Mouse (Mus musculus): ENCODE results near the gene Pgap1. TPM values are rescaled to one million over a fixed set of nuclear protein-coding genes. Genes with fewer than 3 reads are reported as not detected.

Gene Pgap1
- polyA plus RNA-seq, 3 experiments from 2014 or later, result 8.0 to 14.7 (median 9.6) TPM

DNA sequence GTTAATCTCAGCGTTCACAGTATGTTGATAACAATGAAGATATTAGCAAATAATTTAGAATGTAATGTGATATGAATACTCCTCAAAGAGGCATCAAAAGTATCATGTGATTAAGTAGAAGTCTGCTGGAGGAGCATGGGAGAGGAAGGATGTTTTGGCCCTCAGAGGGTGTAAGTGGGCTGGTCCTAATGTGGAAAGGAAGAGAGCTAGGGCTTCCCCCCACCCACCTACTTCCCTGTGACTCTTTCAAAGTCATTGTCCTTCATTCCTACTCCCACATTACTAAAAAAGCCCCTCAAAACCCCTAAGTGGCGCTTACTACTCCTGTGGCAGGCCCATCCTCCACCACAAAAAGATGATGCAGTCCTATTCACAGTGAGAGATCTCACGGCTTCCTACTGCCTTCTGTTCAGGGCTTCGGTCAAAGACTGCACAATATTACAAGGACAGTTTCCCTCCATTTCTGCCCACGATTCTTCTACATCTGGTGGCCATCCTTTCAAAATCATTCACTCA, 37.4 kb downstream of the Pgap1 start:
- ATAC-seq, result peak; percentile 69

DNA sequence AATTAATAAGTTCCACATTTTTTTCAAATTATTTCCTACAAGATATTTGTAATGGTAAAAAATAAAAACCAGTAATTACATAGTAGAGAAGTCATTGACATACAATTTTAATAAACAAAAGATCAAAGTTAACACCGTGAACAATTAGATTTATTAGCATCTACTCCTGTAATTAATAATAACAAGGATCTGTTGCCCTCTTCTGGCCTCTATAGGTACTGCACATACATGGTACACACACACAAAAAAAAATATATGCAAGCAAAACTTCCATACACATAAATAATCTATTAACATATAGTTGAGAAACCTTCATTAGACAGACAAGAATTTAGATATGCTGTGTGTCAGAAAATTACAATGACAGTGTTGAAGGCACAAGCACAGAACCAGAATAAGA, 43.6 kb downstream of the Pgap1 start:
- no peak for ATAC-seq

DNA sequence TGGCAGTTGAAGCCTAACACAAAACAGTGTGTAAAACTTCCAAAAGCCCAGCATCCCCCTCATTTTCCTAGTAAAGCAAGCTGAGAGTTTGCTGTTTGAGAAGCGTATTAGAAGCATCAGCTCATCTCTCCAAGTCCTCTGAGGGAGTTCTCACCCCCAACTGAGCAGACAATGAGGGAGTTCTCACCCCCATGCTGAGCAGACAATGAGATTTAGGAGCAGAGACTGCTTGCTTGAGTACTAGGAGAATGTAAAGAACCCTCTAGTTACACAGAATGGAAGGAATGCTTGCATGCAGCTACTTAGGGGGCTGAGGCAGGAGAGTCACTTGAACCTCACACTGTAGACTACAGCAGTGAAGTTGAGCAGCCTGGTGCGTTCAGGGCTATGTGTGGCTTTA, 59.0 kb downstream of the Pgap1 start:
- ATAC-seq, result no peak

DNA sequence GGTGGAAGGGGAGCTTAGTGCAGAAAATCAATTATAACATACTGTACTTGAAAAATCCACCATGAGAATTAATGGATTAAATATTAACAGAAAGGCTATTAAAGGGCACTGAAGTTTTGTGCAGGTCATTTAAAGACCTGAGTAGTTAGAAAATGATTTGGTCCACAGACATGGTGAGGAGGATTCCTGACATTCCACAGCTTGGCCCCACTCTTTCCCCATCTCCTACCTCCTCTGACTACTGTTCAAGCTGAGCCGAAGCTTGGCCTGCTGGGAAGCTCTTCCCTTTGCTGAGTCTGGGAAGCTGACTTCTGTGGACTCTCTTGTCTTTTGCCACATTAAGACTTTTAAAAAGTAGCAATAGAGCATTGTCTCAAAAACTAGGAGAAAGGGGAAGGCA, 61.2 kb downstream of the Pgap1 start:
- ATAC-seq, result no peak

DNA sequence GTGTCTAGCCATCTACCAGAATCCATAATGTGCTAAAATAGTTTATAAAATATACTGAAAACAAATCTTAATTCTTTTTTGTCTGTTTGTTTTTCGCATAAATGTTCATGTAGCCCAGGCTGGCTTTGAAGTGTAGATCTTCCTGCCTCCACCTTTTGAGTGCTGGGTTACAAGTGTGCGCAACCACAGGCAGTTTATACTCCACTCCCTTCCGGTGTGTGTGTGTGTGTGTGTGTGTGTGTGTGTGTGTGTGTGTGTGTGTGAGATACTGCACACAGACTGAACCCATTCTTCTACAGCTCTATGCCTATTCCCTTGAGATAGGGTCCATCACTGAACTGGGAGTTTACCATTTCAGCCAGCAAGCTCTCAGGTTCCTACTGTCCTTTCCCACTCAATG, 64.0 kb downstream of the Pgap1 start:
- ATAC-seq, result peak; percentile 63

DNA sequence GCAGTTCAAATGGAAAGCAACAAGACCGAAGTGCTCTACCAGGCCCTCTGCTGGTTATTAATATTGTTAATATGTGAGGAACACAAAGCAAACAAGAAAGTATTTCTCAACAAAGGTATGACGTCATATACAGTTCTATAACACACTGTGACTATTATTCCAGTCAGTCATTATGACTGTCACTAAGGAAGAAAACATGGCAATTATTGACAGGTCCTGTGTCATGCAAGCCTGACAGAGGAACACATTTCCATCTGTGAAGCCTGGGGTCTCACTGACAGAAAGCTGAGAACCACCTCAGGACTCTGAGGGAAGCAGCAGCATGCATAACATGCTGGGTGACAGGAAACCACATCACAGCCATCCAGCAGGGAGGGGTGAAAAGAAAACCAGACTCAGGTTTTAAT, 65.0 kb downstream of the Pgap1 start:
- peak; percentile 85 for ATAC-seq

DNA sequence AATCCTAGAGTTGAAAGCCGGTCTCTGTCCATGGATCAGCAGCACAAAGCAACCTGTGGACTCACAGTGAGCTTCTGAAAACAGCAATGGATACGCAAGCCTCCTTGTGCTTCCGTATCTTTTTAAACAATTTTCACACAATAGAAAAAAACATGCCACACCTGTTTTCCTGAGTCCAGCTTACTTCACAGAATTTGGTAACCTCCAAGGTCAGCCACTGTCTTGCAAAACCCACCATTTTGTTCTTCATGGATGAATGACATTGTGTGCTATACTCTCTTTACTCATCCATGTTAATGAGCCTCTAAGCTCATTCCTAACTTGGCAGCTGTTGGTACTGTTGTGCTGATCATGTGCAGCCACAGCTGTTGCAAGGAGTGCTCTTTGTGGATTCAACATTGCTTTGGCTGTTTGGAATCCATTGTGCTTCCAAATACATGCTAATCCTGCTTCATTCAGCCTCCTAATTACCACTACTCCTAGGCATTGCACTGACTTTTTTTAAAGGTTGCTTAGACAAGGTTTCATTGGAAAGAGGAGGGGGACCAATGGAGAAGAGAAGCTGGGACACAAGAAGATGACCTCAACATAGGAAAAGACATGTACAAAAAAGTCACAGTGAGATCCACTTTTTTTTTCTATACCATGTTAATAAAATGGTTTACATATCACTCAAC, 72.6 kb downstream of the Pgap1 start:
- ATAC-seq, result no peak

DNA sequence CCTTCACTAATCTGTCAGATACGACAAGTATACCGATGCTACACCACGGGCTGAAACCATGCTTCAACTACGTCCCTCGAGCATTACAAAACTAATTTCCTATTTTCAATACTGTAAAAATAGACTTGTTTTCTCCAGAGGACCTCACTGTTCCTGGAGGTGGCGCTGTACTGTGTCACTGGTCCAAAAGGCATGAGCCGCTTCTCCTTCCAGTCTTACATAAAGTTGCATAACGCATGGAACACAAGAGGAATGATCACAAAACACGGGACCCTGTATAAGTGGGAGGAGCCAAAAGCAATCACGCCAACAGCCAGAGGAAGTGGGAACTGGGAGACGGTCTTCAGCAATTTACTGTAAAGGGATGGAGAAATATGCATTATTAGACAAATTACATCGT, 77.0 kb downstream of the Pgap1 start:
- no peak for ATAC-seq

DNA sequence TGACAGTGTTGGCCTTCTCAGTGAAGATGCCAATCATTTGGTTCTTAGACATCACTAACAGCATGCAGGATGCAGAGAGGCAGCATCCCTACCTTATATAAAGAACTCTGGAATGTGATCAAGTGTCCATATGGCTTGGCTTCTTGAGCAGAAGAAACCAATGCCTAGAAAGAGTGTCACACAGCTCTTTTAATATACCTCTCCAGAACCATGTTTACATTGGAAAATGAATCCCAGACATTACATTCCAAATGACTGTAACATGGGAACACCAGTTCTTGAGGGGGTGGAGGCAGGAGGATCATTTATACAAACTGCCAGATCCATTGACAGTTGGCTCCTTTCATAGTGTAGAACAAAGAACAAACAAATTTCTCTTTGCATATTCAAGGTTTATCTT, 88.8 kb downstream of the Pgap1 start:
- ATAC-seq, result no peak

DNA sequence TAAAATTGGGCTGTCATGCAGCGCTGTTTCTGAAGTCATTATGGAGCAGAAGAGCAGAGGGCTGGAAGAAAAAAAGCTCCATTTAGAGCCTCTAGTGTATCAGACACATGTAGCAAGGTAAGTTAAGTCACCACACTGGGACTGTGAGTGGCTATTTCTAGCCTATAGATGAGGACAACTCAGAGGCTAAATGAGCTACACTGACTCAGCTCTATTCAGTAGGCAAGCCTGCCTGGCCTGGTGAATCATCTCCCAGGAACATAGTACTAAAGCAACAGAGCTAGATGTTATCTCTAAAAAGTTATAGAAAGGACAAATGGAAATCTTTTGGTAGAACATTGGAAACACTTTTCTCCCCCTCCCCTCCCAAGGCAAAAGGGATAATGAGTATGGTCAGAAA, 90.1 kb downstream of the Pgap1 start:
- ATAC-seq, result no peak

DNA sequence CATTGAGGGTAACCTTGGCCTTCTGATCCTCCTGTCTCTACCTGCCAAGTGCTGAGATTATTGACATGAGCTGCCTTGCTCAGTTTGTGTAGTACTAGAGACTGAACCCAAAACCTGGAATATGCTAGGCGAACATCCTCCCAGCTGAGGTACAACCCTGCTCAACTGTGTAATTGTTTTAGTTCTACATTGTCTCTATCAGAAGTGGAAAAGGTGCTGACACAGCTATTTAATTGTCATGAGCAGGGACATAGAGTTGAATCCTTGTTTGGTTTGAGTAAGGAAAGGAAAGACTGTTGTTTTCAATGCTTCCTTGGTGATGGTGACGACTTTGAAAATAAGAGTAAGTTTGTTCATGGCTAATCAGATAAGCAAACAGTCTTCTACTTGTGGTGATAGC, 105.4 kb downstream of the Pgap1 start:
- ATAC-seq, result no peak

DNA sequence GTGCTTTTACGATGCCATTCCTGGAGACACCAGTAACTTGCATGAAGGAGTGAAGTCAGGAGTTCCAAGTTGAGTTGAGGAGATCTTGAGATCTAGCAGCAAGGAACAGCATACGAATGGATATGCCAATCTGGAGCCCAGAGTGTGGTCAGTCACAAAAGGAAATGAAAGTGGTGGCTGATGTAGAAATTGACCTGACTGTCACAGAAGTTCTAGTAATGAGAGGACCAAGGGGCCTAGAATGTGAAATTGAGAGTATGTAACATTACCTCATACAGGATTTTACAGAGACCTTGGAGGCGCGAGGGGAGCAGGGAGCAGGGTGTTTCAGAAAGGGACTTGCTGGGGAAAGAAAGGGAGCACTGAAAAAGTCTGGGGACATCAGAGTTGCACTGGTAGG, 108.7 kb downstream of the Pgap1 start:
- no peak for ATAC-seq

DNA sequence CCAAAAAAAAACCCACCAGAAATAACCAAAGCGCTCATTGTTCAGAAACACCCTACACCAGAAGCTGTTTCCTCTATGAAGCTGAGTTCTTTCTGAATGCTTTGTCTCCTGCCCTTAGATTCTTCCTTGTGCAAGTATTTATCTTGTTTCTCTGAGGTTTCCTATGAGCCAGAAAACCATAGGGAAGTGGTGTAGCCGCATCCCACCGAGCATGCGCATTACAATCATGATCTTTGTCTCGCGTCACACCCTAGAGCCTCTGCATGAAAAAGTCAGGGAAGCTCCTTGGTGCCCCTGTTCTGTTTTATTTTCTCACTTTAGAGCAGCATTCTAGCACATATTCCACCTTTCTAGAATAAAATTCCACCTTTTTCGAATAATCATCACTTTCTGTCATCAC, 113.8 kb downstream of the Pgap1 start:
- no peak for ATAC-seq

DNA sequence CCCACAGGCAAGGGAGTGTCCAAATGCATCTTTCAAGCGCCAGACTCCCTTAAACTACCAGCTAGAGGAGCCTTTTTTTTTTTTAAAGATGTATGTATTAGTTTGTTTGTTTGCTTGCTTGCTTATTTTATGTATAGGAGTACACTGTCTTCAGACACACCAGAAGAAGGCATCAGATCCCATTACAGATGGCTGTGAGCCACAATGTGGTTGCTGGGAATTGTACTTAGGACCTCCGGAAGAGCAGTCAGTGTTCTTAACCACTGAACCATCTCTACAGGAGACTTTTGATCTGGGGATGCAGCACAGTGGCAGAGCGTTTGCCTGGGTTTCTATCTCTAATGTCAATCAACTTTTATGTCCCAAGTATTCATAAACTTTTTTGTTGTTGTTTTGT, 118.4 kb downstream of the Pgap1 start:
- ATAC-seq, result no peak

DNA sequence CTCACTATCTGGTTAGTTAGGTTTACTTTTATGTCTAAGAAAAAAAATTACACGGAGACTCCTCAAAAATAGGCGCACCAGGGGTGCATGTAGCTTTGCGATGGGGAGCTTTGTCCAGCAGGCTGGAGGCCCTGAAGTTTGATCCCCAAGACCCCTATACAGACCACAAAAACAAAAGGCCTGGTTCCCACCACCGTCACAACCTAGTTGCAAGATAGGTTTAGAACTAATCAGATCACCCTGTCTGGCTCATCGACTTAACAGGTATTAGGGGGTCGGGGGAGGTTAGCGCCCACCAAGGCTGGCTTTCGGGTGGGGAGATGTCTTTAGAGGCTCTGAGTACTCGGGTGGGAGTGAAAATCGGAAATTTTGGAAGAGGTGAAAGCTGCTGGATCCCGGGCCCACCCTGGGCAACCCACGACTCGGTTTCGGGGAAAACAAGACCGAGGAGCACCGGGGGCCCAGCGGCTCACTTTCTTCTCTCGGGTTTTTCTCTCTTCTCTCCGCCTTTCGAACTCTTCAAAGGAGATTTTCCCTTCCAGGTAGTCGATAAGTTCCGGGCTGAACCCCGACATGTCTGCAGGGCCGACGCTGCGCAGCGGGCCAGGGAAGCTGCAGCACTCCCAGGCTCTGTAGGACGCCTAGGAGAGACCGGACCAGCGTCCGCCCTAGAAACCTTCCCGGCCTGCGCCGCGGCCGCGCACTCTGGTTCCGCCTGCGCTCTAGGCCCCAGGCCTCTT, 119.0 kb downstream of the Pgap1 start, which contains the start of gene Gtf3c3:
TSS of gene Gtf3c3 (minus strand) at position 632 of the 740 bp plus-strand sequence.
- ATAC-seq, result peak; percentile 88

Other genes with a start within 250 kb of the Pgap1 start
- 10 to 100 TPM; 15.3 to 18.9 (median 18.7) TPM for gene Gtf3c3, start 118.7 kb downstream of the Pgap1 start, polyA plus RNA-seq (2017; shearing (Covaris generic))

All from inflammation-experienced regulatory T-cells, adult 6 months (primary cell).